Mouse (Mus musculus): Measurements from ENCODE around the gene 6430531B16Rik.

DNA sequence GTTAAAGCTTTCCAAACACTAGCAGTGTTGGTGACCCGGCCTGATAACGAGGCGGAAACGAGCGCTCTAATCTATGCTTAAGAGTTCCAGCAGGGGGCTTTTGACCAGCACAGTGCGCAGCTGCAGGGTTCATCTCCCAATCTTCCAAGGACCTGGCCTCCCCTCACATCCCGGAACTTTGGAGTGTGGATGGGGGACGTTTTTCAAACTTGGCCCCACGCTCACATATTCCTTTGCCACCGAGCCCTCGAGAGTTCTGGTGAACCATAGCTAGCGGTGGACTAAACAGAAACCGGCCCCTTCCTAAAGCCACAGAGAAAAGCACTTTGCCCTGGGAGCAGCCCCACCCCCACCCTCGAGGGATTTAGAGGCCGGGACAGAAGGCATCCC is 28.7 kb downstream of the 6430531B16Rik start:
- TF ChIP-seq CTCF (conservative IDR thresholded peaks at IDR 0.05; ENCODE audit: insufficient read depth, insufficient read length, low read depth, low read length) = peak; percentile 34; the same call in 1 of the 2 replicates
- no peak for TF ChIP-seq POLR2A (IDR thresholded peaks at IDR 0.05; ENCODE audit: low read depth, low read length)

Data from kidney, adult 2 months (tissue).